Mouse (Mus musculus) liver (tissue): ENCODE measurements at regions not wholly inside any gene's neighbourhood (a gene's known extent, or its start where the extent isn't known, plus 50 kb on each side); places are given as distances from the start of the nearest gene placed in this dataset.
"Not testable (repeated sequence)": the region's sequence is repeated elsewhere in the genome, so short reads cannot be mapped to it uniquely, and the experiment has no call there.

Source experiments
- DNase-seq: peaks from one replicate; pipeline ENCODE4 v3.0.0-alpha.2; 2020; ENCODE audit warnings: mixed read lengths

DNA sequence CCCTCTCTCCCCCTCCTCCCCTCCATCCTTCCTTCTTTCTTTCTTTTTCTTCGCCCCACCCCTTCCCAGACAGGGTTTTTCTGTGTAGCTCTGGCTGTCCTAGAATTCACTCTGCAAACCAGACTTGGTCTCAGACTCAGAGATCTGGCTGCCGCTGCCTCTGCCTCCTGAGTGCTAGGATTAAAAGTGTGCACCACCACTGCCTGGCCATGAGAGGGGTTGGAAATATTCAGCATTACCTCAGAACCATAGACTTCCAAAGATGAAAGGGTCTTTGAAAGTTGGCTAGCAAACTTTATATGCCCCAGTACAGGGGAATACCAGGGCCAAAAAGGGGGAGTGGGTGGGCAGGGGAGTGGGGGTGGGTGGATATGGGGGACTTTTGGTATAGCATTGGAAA is 122.7 kb upstream of the Pfn2 start:
- DNase-seq: not testable (repeated sequence)

DNA sequence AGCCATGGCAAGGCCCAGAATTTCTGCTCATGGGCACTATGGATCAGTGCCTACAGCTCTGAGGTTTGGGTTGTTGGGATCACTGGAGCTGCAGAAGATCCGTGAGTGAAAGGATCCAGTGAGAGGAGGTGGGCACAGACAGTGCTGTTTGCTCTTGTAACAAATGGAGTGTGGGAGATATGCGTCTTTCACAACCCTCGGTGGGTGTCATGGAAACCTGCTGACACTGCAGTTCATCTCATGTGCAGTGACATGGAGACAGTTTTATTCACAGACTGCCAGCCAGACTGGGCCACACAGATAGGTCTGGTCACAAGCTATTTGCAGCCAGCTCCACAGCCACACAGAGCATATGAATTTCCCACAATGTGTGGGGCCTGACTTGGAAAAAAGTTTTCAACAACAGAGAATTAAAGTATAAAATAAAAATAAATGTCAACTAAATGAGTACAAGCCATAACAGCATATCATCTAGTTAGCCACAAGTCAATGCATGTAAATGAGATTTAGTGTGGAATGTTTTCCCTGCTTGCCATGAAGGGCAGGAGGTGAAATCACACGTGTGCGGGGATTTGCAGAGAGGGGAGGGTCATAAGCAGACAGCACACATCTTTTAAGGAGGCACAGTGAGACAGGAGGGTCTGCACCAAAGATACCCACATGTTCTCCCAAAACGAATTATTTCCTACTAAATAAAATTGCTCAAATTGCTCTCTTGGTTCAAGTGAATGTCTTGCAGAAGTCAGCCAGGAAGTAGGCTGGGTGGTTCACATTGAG is 124.8 kb upstream of the Pfn2 start:
- no peak for DNase-seq

DNA sequence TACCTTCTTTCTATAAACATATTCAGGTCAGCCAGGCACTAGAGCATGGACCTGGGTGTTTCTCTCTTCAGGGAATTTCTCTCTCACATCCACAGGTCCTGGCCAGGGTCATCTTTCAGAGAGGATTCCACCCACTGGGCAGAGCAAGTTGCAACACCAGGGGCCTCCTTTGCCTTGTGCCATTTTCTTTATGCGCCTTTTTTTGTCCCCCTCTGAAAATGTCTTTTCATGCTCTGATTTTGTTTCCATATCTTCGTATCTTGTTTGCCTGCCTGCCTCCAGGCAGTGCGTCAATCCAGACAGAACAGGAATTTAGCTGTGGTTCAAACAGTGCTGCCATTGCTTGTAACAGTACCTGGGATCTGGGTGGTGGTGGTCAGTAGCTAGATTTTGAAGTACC is 125.7 kb upstream of the Pfn2 start:
- no peak for DNase-seq

DNA sequence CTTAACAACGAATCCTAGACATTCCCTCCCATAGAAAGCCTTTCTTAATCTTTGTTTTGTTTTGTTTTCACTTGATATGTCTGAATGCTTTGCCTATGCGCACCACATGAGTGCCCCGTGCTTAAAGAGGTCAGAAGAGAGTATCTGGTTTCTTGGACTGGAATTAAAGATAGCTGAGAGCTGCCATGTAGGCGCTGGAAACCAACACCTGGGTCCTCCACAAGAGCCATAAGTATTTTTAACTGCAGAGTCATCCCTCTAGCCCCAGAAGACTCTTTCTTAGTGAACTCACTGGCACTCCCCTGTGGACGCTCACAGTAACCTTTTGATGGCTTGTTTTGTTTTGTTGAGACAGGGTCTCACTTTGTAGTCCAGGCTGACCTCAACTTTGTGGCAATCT is 127.5 kb upstream of the Pfn2 start:
- DNase-seq: no peak

DNA sequence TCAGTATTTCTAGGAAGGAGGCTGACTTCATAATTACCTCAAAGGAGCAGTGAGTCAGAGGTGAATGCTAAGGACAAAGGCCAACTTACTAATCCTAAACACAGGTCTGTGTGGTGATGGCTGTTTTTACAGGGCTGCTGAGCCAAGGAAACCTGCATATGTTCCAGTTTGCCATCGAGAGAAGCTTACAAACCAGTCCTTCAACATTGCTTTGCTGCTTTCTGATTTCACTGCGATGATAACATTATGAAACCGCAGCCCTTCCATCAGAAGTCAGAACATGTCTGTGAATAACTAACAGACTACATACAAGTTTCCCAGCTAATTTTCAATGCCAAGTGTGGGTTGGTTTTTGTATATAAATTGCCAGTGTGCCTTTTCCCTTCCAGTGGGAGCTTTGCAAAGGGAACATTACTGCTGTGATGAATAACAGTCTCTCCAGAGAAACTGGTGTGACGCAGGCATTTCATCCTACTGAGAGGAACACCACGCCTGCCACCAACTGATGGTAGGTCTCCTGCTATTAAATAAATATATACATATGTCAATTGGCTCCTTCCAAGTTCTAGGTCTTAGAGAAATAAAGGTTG is 128.9 kb upstream of the Pfn2 start:
- no peak for DNase-seq

DNA sequence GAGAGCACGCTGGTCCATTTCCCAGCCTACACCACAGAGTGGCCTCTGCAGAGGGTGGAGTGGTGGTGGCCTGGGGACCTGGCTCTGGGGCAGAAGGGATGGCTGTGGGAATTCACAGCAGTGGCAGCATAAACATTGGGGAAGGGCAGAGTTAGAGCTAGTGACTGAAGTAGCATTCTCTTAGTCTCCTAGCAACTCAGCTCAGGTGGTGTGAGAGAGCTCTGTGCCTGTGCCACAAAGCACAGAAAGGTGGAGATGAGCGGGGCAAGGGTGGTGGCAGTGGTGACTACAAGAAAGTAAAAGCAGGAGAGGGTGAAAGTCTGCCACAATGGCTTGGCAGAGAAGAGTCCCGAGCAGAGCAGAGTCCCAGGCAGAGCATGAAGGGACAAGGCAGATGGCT is 140.3 kb upstream of the Pfn2 start:
- no peak for DNase-seq

DNA sequence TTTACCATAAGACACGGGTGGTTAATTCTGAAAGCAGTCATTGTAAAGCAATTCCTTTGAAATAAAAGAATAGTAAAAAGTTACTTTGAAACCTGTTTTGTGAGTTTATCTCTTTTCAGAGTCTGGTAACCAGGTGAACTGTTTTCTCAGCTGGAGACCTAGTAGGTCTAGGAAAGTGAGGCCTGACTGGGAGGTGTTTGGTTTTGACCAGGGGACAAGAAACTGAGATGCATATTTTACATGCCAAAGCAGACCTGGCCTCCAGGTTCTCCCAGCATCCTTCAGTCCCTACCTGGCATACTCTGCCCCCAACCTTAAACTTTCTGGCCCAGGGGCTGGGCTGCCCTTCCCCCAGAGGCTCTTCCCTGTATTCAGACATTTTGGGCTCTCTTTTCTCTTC is 142.9 kb upstream of the Pfn2 start:
- DNase-seq: no peak

DNA sequence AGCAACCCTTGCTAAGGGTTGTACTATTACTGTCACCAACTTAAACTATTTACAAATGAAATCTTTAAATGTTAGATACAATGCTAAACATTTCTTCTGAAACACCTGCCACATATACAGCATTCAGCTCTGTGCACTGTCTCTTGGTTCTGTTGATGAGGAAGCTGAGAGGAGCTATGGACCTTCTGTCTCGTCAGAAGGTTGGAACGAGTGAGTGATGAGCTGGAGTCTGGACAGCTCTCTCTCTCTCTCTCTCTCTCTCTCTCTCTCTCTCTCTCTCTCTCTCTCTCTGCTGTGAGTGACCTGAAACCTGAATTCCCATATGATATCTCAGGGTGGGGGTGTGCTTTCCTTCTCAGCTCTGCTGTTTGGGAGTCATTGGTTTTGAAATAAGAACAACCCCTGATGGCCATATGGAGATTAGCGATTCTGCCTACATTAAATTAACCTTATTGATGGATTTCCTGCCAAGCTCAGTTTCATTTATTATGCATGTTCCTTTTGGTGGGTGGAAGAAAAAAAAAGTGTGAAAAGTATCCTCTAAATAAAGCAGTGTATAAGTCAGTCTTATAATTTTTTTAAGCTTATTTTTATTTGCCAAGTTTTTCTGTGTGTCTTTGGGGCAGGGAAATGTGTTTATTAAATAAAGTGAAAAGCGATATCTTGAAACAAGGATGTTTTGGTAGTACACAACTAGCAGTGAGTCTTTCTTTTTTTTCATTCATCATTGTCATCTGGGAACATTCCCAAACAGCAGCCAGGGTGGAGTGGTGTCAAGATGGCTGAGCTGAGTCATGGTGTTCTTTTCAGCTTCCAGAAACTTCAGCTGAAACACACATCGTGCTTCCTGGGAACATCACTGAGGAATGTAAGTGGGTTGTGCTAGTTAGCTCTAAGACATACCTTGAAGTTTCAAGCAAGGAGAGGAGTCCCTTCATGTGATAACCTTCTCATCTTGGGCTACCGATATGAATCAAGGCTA is 150.5 kb upstream of the Pfn2 start:
- DNase-seq: no peak

DNA sequence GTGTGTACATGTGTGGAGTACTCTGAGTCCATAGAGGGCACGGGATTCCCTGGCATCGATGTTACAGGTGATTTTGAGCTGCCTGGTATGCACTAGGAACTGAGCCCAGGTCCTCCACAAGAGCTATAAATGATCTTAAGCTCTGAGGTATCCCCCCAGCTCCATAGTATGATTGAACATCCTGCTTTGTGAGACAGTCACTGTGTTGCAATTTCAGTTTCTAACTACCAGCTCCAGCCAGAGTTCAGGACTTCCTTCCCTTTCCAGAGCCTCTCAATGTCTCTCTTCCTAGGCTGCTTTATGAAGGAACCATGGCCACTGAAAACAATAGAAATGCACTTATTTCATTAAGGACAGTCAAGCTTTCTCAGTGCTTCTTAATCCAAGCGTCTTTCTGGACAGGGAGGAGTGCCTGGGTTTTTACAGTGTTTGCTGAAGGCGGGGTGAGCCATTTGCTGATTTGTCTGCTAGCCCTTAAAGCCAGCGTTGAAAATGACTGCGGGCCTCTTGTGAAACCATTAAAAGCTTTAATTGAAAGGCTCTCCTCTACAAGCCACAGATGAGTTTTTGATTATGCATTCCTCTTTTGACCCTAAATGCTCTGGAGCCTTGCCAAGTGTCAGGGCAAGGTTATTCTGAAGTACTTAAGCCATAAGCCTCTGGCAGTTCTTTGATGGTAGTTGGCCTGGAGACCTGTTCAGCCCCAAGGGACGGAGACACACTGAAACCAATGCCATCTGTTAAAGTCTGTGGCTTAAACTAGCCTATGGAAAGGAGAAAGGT is 155.1 kb upstream of the Pfn2 start:
- no peak for DNase-seq

DNA sequence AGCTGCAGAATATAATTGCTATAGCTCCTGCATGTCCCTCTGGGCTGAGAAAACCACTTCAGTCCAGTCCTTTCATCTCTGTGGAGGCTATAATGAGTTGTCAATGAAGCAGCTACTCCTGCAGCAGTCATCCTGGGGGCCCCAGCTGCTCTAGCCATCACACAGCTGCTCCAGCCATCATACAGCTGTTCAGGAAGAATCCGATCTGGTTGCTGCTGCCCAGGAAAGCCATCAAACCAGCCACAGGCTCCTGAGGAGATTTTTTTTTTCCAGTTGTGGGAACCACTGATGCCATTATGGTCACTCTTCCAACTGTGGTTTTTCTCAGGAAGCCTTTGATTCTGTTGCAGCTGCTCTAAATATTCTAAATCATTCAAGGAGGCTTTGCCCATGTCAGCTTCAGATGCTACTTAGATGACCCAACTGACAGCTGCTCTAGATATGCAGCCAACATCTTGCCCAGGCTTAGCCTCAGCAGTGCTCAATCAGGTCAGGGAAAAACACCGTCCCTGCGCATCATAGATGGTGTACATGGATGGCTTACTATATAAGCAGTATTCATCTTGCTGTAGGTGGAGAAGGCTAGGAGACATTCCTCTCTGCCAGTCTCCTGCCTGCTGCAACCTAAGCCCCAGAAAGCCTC is 177.0 kb upstream of the Pfn2 start:
- DNase-seq: no peak

DNA sequence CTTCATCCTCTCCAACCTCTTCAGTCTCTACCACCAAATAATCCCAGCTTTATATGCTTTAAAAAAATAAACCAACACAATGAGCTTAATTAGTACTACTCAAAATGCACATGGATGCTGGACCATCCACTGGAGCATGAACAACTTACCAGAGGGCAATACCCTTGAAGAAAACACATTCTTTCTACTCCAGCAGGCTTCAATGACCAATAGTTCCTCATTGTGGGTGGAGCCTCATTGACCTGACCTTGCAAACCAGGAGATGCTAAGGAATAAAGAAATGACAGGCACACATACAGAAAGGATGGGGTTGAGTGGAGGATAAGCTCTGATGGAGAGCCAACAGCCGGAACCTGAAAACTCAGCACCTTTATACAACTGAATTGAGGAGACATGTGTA is 201.7 kb upstream of the Pfn2 start:
- DNase-seq: no peak

DNA sequence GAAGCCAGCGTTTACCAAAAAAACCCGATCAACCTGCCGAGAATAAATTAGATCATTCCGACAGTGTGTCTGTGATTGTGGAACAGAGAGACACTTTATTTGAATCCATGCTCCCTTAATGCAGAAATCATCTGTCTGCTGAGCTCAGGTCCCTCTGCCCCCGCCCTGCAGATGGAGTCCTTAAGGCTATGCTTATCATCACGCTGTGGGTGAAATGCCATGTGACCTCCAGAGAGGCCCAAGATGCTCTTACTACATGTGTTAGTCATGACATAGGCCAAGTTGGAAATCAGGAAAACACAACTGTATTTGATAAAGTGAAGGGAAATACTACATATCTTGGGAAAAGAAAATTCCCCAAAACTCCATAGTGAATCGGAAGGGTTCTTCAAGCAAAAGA is 206.8 kb upstream of the Pfn2 start:
- peak; percentile 41 for DNase-seq

DNA sequence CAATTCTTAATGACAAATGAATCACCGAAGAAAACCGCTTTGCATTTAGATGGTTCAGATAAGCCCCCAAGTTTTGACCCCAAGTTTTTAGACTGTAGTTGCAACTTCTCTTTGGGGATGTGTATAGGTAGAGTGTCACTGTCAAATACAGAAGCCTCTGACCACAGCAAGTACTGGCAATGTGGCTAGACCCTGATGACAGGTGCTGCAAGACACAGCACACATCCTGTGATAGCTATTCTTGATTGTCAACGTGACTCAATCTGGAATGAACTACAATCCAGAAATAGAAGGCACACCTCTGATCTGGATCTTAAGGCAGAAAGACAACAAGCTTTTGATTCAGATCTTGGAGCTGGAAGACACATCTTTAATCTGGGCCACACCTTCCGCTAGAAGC is 207.3 kb upstream of the Pfn2 start:
- no peak for DNase-seq

DNA sequence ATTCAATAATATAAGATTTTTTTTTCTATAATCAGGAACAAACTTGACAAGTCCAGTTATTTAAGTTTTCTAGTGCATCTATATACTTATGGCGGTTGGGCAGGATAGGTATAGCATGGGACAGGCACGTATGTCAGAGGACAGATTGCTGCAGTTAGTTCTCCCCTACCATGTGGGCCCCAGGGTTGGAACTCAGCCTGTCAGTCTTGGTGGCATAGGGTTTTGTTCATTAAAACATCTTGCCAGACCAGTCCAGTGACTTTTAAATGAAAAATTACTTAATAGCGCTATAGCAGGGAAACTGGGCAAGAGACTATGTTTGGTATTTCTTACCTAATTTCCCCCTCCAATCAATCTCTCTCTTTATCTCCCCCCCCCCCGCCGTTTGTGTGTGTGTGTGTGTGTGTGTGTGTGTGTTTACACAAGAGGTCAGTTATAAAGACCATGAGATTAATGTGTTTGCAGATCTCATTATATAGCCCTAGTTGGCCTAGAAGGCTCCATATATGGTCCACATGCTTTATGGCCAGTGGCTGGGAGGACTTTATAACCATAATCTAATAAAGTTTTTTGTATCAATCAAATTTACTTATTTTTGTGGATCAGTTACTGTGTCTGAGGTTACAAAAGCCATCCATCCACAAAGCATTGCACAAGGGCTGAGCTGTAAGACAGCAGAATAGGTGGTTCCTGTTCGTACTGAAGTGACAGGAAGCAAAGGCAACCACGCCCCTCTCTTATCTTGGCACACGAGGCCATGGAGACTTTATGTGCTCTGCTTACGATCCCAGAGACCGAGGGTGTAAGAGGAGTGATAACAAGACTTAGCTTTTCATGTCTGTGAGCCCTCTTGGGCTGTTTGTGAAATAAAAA is 208.5 kb upstream of the Pfn2 start:
- peak; percentile 82 for DNase-seq

DNA sequence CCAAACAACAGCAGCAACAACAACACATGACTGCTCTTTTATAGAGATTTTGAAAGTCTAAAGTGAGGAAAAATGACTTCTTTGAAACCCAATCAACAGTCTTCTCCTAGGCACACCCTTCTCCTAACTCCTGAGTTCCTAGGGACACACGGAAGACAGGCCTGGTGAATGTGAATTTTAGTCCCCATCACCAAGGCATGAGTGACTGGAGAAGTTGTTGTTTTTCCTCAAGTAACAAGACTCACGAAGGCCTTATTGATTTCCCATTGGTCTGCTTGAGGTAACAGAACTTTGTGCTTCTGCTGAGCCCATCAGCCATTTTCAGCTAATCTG is 209.2 kb upstream of the Pfn2 start:
- DNase-seq: no peak

DNA sequence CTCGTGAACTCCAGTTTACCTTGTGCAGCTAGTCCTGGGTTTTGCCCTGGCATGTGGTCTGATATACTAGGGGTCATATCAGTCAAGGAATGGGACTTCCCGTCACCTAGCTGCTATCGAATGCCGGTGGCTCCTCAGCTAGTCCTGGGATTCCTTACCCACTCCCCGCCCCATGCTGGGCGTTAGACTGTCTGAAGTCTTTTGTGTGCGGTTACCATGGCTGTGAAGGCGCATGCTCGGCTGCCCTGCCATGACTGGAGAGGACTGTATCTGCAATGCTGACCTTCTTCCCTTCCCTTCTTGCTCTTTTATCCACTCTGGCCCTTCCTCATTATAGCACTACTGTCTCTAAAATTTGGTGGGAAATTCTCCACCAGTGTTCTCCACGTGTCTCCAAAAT is 210.3 kb upstream of the Pfn2 start:
- DNase-seq: no peak

DNA sequence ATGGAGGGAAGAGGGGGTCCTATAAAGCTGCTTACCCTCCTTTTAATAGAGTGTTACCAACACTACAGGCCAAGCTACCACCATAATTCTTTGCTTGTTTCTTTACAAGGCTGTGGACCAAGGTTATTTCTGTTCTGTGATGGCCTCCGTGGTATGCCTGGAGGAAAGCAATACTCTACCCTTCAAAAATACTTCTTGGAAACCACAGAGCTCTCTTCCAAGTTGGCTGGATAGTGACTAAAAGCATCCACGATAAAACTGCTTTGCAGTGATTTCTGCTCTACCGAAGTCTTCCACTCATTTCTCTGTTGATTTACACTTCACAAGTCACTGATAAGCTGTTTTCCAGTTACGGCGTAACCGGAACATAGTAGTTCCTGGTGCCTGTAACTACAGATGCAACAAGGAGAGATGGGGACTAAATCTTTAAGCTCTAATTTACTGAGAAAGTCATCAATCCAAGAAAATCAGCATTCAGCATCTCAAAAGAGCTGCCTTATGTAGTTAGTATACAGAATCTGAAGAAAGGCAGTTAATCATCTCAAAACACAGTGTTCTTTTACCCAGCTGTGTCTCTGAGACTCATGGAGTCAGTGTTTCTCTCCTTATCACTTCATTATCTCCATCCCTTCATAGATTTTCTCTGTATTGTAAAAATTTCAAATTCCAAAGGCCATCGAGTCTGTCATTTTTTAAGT is 216.1 kb upstream of the Pfn2 start:
- DNase-seq: no peak

DNA sequence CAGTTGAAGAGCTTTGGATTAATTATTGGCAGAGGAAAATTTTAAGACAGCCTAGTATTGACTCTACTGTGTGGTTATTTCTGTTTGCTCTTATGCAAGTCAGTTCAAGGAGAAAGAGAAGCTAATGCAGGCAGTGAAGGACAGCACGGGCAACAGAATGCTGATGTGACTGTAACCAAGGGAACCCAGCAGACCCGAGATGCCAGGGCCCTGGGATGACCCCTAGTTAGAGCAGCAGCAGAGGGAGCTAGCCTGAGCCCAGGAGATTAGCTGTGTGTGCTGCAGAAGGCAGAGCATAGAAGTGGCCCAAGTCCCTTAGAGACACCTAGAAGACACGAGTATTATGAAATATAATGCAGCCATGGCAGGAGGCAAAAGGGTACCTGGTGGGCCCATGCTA is 223.7 kb upstream of the Pfn2 start:
- no peak for DNase-seq

DNA sequence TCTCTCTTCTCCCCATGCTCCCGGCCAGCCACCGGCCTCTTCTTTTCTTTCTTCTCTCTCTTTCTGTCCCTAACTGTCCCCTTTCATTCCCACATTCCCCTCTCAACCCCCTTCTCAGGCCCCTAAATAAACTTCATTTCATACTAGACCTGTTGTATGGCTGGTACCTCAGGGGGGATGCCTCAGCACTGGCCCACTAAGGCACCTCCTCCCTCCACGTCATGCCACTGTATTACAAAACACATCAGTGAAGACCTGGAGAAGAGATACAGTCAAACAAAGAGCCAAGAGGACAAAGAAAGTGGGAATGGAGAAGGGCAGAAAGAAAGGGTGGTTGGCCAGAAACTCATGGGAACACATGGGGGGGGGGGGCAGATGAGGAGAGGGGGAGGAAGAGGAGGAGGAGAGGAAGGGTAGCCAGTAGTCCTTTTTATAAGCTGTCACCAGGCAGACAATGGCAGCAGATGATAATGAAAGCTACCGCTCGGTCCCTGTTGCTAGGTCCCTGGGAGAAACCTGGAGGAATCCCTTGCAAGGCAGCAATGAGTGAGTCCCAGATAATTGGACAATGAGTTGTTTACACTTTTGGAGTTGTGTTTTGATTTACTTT is 224.5 kb upstream of the Pfn2 start:
- no peak for DNase-seq

DNA sequence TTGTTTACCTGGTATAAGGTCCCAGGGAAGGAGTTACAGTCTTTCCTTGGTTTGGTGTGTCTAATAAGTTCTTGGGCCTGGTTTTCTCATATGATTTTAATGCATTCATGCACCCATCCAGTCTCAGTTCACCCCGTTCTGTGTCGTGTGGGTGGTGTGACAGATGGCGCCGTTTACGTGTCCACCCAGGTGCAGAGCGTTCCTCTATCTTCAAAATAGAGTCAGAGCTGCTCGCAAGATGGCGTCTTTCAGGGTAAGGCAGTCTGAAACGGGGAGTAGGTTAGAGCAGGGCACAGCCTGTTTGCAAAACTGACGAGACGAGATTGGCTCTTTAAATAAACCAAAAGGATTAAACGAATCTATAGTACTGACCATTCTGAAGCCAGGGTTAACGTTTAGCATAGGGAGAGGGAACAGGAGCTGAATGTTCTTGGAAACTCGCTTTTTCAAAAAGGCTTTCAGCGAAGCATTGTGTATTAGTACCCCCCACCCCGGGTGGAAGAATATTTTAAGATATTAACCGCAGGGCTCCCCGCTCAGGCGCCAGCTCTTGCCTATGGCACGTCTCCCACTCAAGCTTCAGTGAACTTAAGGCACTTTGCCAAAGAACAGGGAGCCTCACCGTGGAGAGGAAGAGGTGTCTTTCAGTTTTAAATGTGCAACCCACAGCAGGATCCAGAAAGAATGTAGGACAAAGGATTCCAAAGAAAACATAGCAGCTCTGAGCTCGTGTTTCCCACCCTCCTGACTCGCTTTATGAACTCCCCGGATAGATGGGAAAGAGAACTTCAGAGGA is 241.7 kb upstream of the Pfn2 start:
- DNase-seq: no peak
